Mouse (Mus musculus): ENCODE data around the gene Tnnc1. TPM values are rescaled to one million over a fixed set of nuclear protein-coding genes. Genes with fewer than 3 reads are reported as not detected.

Tnnc1 gene
- polyA plus RNA-seq, 1 experiment from 2014 or later, result 373 TPM

GRCm38 (mm10) chr14:31205244-31205561 lies 2.9 kb upstream of the Tnnc1 start:
- Histone ChIP-seq H3K27me3 (no peaks in the 10 kb centered on the region), H3K4me1 (peaks cover 25% of the 10 kb centered on the region), H3K4me2 (replicated peaks) (peak overlapping the region; percentile 93), H3K9ac (peak overlapping the region; percentile 95), H3K9me3 (no peaks in the 10 kb centered on the region), H3K4me3 (peak overlapping the region; percentile 78), H3K36me3 (peaks cover 47% of the 10 kb centered on the region), H3K27ac (peak overlapping the region; percentile 93)
- no peak for ATAC-seq (ENCODE audit: low FRiP score, low read depth)
- 18% methylated on average over 8 of the region's 8 CpGs for WGBS

GRCm38 (mm10) chr14:31205562-31206467 lies 2.3 kb upstream of the Tnnc1 start:
- Histone ChIP-seq H3K4me1 (peaks cover 25% of the 10 kb centered on the region), H3K4me3 (peak overlapping the region; percentile 78), H3K27ac (peak overlapping the region; percentile 93), H3K36me3 (peaks cover 41% of the 10 kb centered on the region), H3K4me2 (replicated peaks) (peak overlapping the region; percentile 93), H3K9ac (peak overlapping the region; percentile 95), H3K27me3 (no peaks in the 10 kb centered on the region), H3K9me3 (no peaks in the 10 kb centered on the region)
- ATAC-seq (ENCODE audit: low FRiP score, low read depth), result peak; percentile 64
- under 1% methylated on average over 39 of the region's 39 CpGs for WGBS

GRCm38 (mm10) chr14:31206472-31206981 lies 1.6 kb upstream of the Tnnc1 start:
- Histone ChIP-seq H3K4me1 (peaks cover 22% of the 10 kb centered on the region), H3K27me3 (no peaks in the 10 kb centered on the region), H3K27ac (peak overlapping the region; percentile 93), H3K36me3 (peaks cover 35% of the 10 kb centered on the region), H3K4me3 (peak overlapping the region; percentile 78), H3K9me3 (no peaks in the 10 kb centered on the region), H3K4me2 (replicated peaks) (peak overlapping the region; percentile 93), H3K9ac (peak overlapping the region; percentile 95)
- 1% methylated on average over 34 of the region's 48 CpGs for WGBS
- ATAC-seq (ENCODE audit: low FRiP score, low read depth), result peak; percentile 69

- 81% methylated on average over 13 of the region's 13 CpGs for WGBS
- Histone ChIP-seq H3K27ac (peak overlapping the region; percentile 28; the same call in 1 of the 2 replicates), H3K4me3 (peak overlapping the region; percentile 78), H3K9me3 (no peaks in the 10 kb centered on the region), H3K9ac (peak overlapping the region; percentile 95), H3K27me3 (no peaks in the 10 kb centered on the region), H3K4me1 (peaks cover 26% of the 10 kb centered on the region), H3K36me3 (peaks cover 28% of the 10 kb centered on the region), H3K4me2 (replicated peaks) (peak overlapping the region; percentile 93)
- ATAC-seq (ENCODE audit: low FRiP score, low read depth), result peak; percentile 7; the same call in 1 of the 2 replicates
Observed at GRCm38 (mm10) chr14:31207070-31207830, 862 bp upstream of the Tnnc1 start.

- Histone ChIP-seq H3K9me3 (no peaks in the 10 kb centered on the region), H3K27me3 (no peaks in the 10 kb centered on the region), H3K4me2 (replicated peaks) (no peak overlapping the region), H3K4me3 (no peak overlapping the region), H3K9ac (peak overlapping the region; percentile 35; the same call in 1 of the 2 replicates), H3K36me3 (peaks cover 9% of the 10 kb centered on the region), H3K27ac (no peak overlapping the region), H3K4me1 (peaks cover 30% of the 10 kb centered on the region)
- WGBS, result 61% methylated on average over 4 of the region's 4 CpGs
- ATAC-seq (ENCODE audit: low FRiP score, low read depth), result peak; percentile 13; the same call in 1 of the 2 replicates
Observed at GRCm38 (mm10) chr14:31209133-31209557, 1.0 kb downstream of the Tnnc1 start.

- no peak for ATAC-seq (ENCODE audit: low FRiP score, low read depth)
- Histone ChIP-seq H3K9me3 (no peaks in the 10 kb centered on the region), H3K36me3 (no peaks in the 10 kb centered on the region), H3K27ac (no peak overlapping the region), H3K27me3 (no peaks in the 10 kb centered on the region), H3K9ac (no peak overlapping the region), H3K4me1 (peaks cover 19% of the 10 kb centered on the region), H3K4me3 (no peak overlapping the region), H3K4me2 (replicated peaks) (no peak overlapping the region)
- 88% methylated on average over 6 of the region's 6 CpGs for WGBS
Observed at GRCm38 (mm10) chr14:31211854-31212253, 3.7 kb downstream of the Tnnc1 start.

- Histone ChIP-seq H3K27ac (no peak overlapping the region), H3K36me3 (no peaks in the 10 kb centered on the region), H3K9me3 (no peaks in the 10 kb centered on the region), H3K9ac (no peak overlapping the region), H3K27me3 (no peaks in the 10 kb centered on the region), H3K4me3 (no peak overlapping the region), H3K4me2 (replicated peaks) (no peak overlapping the region), H3K4me1 (peaks cover 19% of the 10 kb centered on the region; the same call in 1 of the 2 replicates)
- WGBS, result 66% methylated on average over 3 of the region's 3 CpGs
- ATAC-seq (ENCODE audit: low FRiP score, low read depth), result no peak
Observed at GRCm38 (mm10) chr14:31212499-31212898, 4.4 kb downstream of the Tnnc1 start.

GRCm38 (mm10) chr14:31213868-31214267 lies 5.8 kb downstream of the Tnnc1 start:
- Histone ChIP-seq H3K4me1 (peaks cover 26% of the 10 kb centered on the region; the same call in 1 of the 2 replicates), H3K27ac (no peak overlapping the region; the same call in 1 of the 2 replicates), H3K4me2 (replicated peaks) (no peak overlapping the region), H3K9me3 (no peaks in the 10 kb centered on the region), H3K27me3 (no peaks in the 10 kb centered on the region), H3K36me3 (no peaks in the 10 kb centered on the region), H3K9ac (no peak overlapping the region), H3K4me3 (no peak overlapping the region)
- WGBS, result 59% methylated on average over 8 of the region's 8 CpGs
- no peak for ATAC-seq (ENCODE audit: low FRiP score, low read depth)

GRCm38 (mm10) chr14:31214684-31215083 lies 6.6 kb downstream of the Tnnc1 start:
- no peak for ATAC-seq (ENCODE audit: low FRiP score, low read depth)
- Histone ChIP-seq H3K9me3 (no peaks in the 10 kb centered on the region), H3K4me2 (replicated peaks) (no peak overlapping the region), H3K4me3 (no peak overlapping the region), H3K4me1 (peaks cover 26% of the 10 kb centered on the region; the same call in 1 of the 2 replicates), H3K27me3 (no peaks in the 10 kb centered on the region), H3K9ac (no peak overlapping the region), H3K27ac (no peak overlapping the region), H3K36me3 (no peaks in the 10 kb centered on the region)
- 87% methylated on average over 3 of the region's 3 CpGs for WGBS

GRCm38 (mm10) chr14:31215157-31216002 lies 7.3 kb downstream of the Tnnc1 start:
- no peaks in the 10 kb centered on the region for H3K27me3 ChIP-seq
- no peaks in the 10 kb centered on the region for H3K36me3 ChIP-seq
- H3K27ac ChIP-seq, result no peak overlapping the region
- H3K4me2 ChIP-seq (replicated peaks), result peak overlapping the region; percentile 26; the same call in 1 of the 2 replicates
- ATAC-seq (ENCODE audit: low FRiP score, low read depth), result no peak; the same call in 1 of the 2 replicates
- peaks cover 26% of the 10 kb centered on the region; the same call in 1 of the 2 replicates for H3K4me1 ChIP-seq
- no peak overlapping the region for H3K9ac ChIP-seq
- H3K4me3 ChIP-seq, result no peak overlapping the region
- 32% methylated on average over 15 of the region's 15 CpGs for WGBS
- no peaks in the 10 kb centered on the region for H3K9me3 ChIP-seq

- ATAC-seq (ENCODE audit: low FRiP score, low read depth), result no peak
- H3K27me3 ChIP-seq, result no peaks in the 10 kb centered on the region
- WGBS, result 81% methylated on average over 2 of the region's 2 CpGs
- no peak within 1 kb of the TSS for H3K27ac ChIP-seq
- no peaks in the 10 kb centered on the region for H3K36me3 ChIP-seq
- peak within 1 kb of the TSS; percentile 39 for H3K9ac ChIP-seq
- no peaks in the 10 kb centered on the region for H3K9me3 ChIP-seq
- H3K4me2 ChIP-seq (replicated peaks), result peak within 1 kb of the TSS; percentile 46
- peaks cover 26% of the 10 kb centered on the region; the same call in 1 of the 2 replicates for H3K4me1 ChIP-seq
- peak within 1 kb of the TSS; percentile 7; the same call in 1 of the 2 replicates for H3K4me3 ChIP-seq
Observed at GRCm38 (mm10) chr14:31216846-31217245, 8.7 kb downstream of the Tnnc1 start, which contains the start of gene Nisch. TSS of gene Nisch (minus strand) at chr14:31216946.

Data from limb, embryonic 13.5 days (tissue).